Mouse (Mus musculus) thymus, adult 2 months (tissue): ENCODE results near the gene Galnt17. TPM values are rescaled to one million over a fixed set of nuclear protein-coding genes. Genes with fewer than 3 reads are reported as not detected.

Experiments
- DNase-seq: peaks from one replicate; pipeline ENCODE4 v3.0.0; 2021
- H3K27ac ChIP-seq: fragments of 200-500 bp; 2 replicates; pipeline ENCODE4 v1.5.1; 2012; ENCODE audit warnings: low read length, control low read depth; ENCODE audit not compliant: control insufficient read depth, insufficient read depth
- H3K27me3 ChIP-seq: fragments of 200-500 bp; 2 replicates; pipeline ENCODE4 v1.6.1; 2012; ENCODE audit warnings: mild to moderate bottlenecking, low read length, moderate library complexity, mixed read lengths; ENCODE audit not compliant: control insufficient read depth, insufficient read depth
- H3K36me3 ChIP-seq: fragments of 200-500 bp; 2 replicates; pipeline ENCODE4 v1.6.1; 2012; ENCODE audit warnings: mild to moderate bottlenecking, low read length, moderate library complexity; ENCODE audit not compliant: control insufficient read depth, insufficient read depth
- H3K4me1 ChIP-seq: fragments of 200-500 bp; replicated peaks from 2 replicates; pipeline ENCODE4 v1.6.1; 2012; ENCODE audit warnings: low read length; ENCODE audit not compliant: control insufficient read depth, insufficient read depth
- H3K4me3 ChIP-seq: fragments of 200-500 bp; 2 replicates; pipeline ENCODE4 v1.5.1; 2012; ENCODE audit warnings: mild to moderate bottlenecking, low read length, control low read depth, moderate library complexity; ENCODE audit not compliant: control insufficient read depth, insufficient read depth
- CTCF ChIP-seq: fragments of 200-500 bp; IDR thresholded peaks from 2 replicates; pipeline ENCODE4 v1.5.1; 2012; ENCODE audit warnings: mild to moderate bottlenecking, control low read depth, low read length, moderate library complexity, borderline replicate concordance; ENCODE audit not compliant: control insufficient read depth, poor library complexity, insufficient read depth; ENCODE audit errors: extremely low read depth
- POLR2A ChIP-seq: fragments of 200-500 bp; IDR thresholded peaks from 2 replicates; pipeline ENCODE4 v1.6.1; 2012; ENCODE audit warnings: mild to moderate bottlenecking, low read length, control low read depth, moderate library complexity; ENCODE audit not compliant: control insufficient read depth, poor library complexity, insufficient read depth; ENCODE audit errors: extremely low read depth
- WGBS: fragments of 180-500 bp; shearing (Covaris S2); methylation state at CpG from one replicate; pipeline ENCODE4 v1.1.7; 2018; 5-methylcytosine and 5-hydroxymethylcytosine counted together
- polyA plus RNA-seq: library from polyadenylated mRNA; depleted of rRNA; stranded (reverse); fragments of >200 nt; gene quantifications from 2 replicates; pipeline ENCODE4 v1.2.3, GENCODE M21; 2012

Galnt17 gene
- polyA plus RNA-seq, 1 experiment = 2.0 TPM

GRCm38 (mm10) chr5:131201146-131201545 lies 107.2 kb downstream of the Galnt17 start:
- no peak for DNase-seq
- Histone ChIP-seq H3K4me1 (no peaks in the 10 kb centered on the region), H3K4me3 (no peak overlapping the region), H3K27ac (no peak overlapping the region), H3K27me3 (no peaks in the 10 kb centered on the region), H3K36me3 (no peaks in the 10 kb centered on the region)
- 69% methylated on average over 2 of the region's 2 CpGs for WGBS
- no peak for TF ChIP-seq POLR2A
- no peak for TF ChIP-seq CTCF

- TF ChIP-seq POLR2A (no peak), CTCF (no peak)
- no peak for DNase-seq
- WGBS = 83% methylated on average over 3 of the region's 3 CpGs
- Histone ChIP-seq H3K4me3 (no peak overlapping the region), H3K27ac (no peak overlapping the region), H3K4me1 (no peaks in the 10 kb centered on the region), H3K36me3 (no peaks in the 10 kb centered on the region), H3K27me3 (no peaks in the 10 kb centered on the region)
These were observed 116.0 kb downstream of the Galnt17 start for GRCm38 (mm10) chr5:131192311-131192710.

GRCm38 (mm10) chr5:131184566-131184965 lies 123.7 kb downstream of the Galnt17 start:
- TF ChIP-seq POLR2A (no peak), CTCF (no peak)
- no peaks in the 10 kb centered on the region for H3K36me3 ChIP-seq
- H3K4me3 ChIP-seq = no peak overlapping the region
- H3K27ac ChIP-seq = no peak overlapping the region
- H3K27me3 ChIP-seq = no peaks in the 10 kb centered on the region
- H3K4me1 ChIP-seq = no peaks in the 10 kb centered on the region
- no peak for DNase-seq

- no peaks in the 10 kb centered on the region for H3K27me3 ChIP-seq
- H3K4me3 ChIP-seq = no peak overlapping the region
- no peak overlapping the region for H3K27ac ChIP-seq
- 94% methylated on average over 1 of the region's 1 CpGs for WGBS
- TF ChIP-seq POLR2A (no peak), CTCF (no peak)
- no peak for DNase-seq
- H3K4me1 ChIP-seq = no peaks in the 10 kb centered on the region
- no peaks in the 10 kb centered on the region for H3K36me3 ChIP-seq
These were observed 127.1 kb downstream of the Galnt17 start for GRCm38 (mm10) chr5:131181231-131181630.

- Histone ChIP-seq H3K4me1 (no peaks in the 10 kb centered on the region), H3K36me3 (no peaks in the 10 kb centered on the region), H3K4me3 (no peak overlapping the region), H3K27me3 (no peaks in the 10 kb centered on the region), H3K27ac (no peak overlapping the region)
- DNase-seq = no peak
- TF ChIP-seq CTCF (no peak), POLR2A (no peak)
- 95% methylated on average over 1 of the region's 1 CpGs for WGBS
These were observed 127.5 kb downstream of the Galnt17 start for GRCm38 (mm10) chr5:131180756-131181155.

- H3K36me3 ChIP-seq = no peaks in the 10 kb centered on the region
- no peak for TF ChIP-seq CTCF
- no peak for TF ChIP-seq POLR2A
- H3K27me3 ChIP-seq = no peaks in the 10 kb centered on the region
- H3K27ac ChIP-seq = no peak overlapping the region
- 64% methylated on average over 7 of the region's 7 CpGs for WGBS
- no peaks in the 10 kb centered on the region for H3K4me1 ChIP-seq
- no peak overlapping the region for H3K4me3 ChIP-seq
- no peak for DNase-seq
These were observed 130.4 kb downstream of the Galnt17 start for GRCm38 (mm10) chr5:131177851-131178250.

GRCm38 (mm10) chr5:131177168-131177567 lies 131.1 kb downstream of the Galnt17 start:
- TF ChIP-seq POLR2A = no peak
- no peak for TF ChIP-seq CTCF
- Histone ChIP-seq H3K27me3 (no peaks in the 10 kb centered on the region), H3K27ac (no peak overlapping the region), H3K36me3 (no peaks in the 10 kb centered on the region), H3K4me1 (no peaks in the 10 kb centered on the region), H3K4me3 (no peak overlapping the region)
- DNase-seq = no peak
- 78% methylated on average over 2 of the region's 2 CpGs for whole genome bisulfite sequencing
